In the genomic region with DNA sequence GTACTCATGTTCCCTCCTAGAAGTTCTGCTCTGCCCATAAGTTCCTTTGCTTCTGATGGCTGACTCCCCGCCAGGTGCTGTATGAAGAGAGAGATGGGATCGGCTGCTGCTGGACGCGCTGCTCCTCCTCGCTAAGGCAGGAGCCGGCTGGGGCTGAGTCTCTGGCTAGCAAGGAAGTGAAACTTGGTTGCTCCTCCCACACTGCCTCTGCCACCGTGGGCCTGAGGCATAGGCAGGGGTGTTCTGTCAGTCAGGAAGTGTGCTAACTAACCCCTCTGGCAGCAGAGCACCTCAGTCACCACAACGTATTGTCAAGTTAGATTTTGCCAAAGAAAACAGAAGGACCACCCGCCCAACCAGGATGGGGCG, we compare ENCODE assay signal across 8 mouse cellular contexts. TPM values are rescaled to one million over a fixed set of nuclear protein-coding genes. Genes with fewer than 3 reads are reported as not detected.
A peak's percentile ranks its signal among the peaks of the same experiment; 100 is the strongest.
DNase-seq lines count a peak whose midpoint lies in the region; ATAC-seq lines count a peak whose summit lies in the region.

Gene Dapp1 (minus strand): TSS at position 164 of the 369 bp plus-strand sequence.

- 5% methylated on average over 10 of the region's 10 CpGs for WGBS in embryonic facial prominence, embryonic 13.5 days
- WGBS in liver, embryonic 11.5 days, result 4% methylated on average over 10 of the region's 10 CpGs

- peak within 1 kb of the TSS; percentile 48 for H3K4me3 ChIP-seq in embryonic facial prominence, embryonic 13.5 days
- H3K4me3 ChIP-seq in liver, embryonic 11.5 days (ENCODE audit: low read depth, low read length), result peak within 1 kb of the TSS; percentile 67

- DNase-seq in adipocyte (ENCODE audit: low spot score) (peak; percentile 30), MN1 (ENCODE audit: low spot score) (no peak)
- peak; percentile 61 to 74 for DNase-seq in heart, adult 9 months (ENCODE audit: low spot score in 2 of 2)
- DNase-seq in kidney, adult 8-10 months, result peak; percentile 14 to 38
- DNase-seq in liver, embryonic 11.5 days (ENCODE audit: low spot score), result peak; percentile 75
- DNase-seq in monocyte, adult 2 months (ENCODE audit: low read depth in 1 of 2, low spot score in 2 of 2), result peak; percentile 74 to 80
- DNase-seq in spleen, postnatal 4 days (ENCODE audit: low spot score in 2 of 2), result peak; percentile 81 to 89

- peak within 1 kb of the TSS; percentile 55 for H3K27ac ChIP-seq in embryonic facial prominence, embryonic 13.5 days
- H3K27ac ChIP-seq in liver, embryonic 11.5 days (ENCODE audit: low read depth, low read length), result peak within 1 kb of the TSS; percentile 70

- peak within 1 kb of the TSS; percentile 76 for H3K9ac ChIP-seq in embryonic facial prominence, embryonic 13.5 days
- peak within 1 kb of the TSS; percentile 79 for H3K9ac ChIP-seq in liver, embryonic 11.5 days (ENCODE audit: low read depth, low read length)

- no peaks in the 10 kb centered on the region for H3K36me3 ChIP-seq in embryonic facial prominence, embryonic 13.5 days
- H3K36me3 ChIP-seq in liver, embryonic 11.5 days (ENCODE audit: control insufficient read depth, insufficient read depth, low read length), result no peaks in the 10 kb centered on the region

- peaks cover 23% of the 10 kb centered on the region for H3K4me1 ChIP-seq in embryonic facial prominence, embryonic 13.5 days
- peaks cover 27% of the 10 kb centered on the region for H3K4me1 ChIP-seq in liver, embryonic 11.5 days (replicated peaks; ENCODE audit: control insufficient read depth, insufficient read depth, low read length)

- ATAC-seq in embryonic facial prominence, embryonic 13.5 days (ENCODE audit: insufficient number of reproducible peaks, insufficient read depth, low FRiP score, low TSS enrichment, low read depth), result peak; percentile 81; the same call in 1 of the 2 replicates
- ATAC-seq in liver, embryonic 11.5 days (replicated peaks; ENCODE audit: low FRiP score), result peak; percentile 85

- no peaks in the 10 kb centered on the region for H3K9me3 ChIP-seq in embryonic facial prominence, embryonic 13.5 days
- H3K9me3 ChIP-seq in liver, embryonic 11.5 days (ENCODE audit: control insufficient read depth, low read length), result no peaks in the 10 kb centered on the region

- H3K4me2 ChIP-seq in embryonic facial prominence, embryonic 13.5 days, result peak within 1 kb of the TSS; percentile 73
- peak within 1 kb of the TSS; percentile 77 for H3K4me2 ChIP-seq in liver, embryonic 11.5 days

- no peaks in the 10 kb centered on the region for H3K27me3 ChIP-seq in embryonic facial prominence, embryonic 13.5 days
- H3K27me3 ChIP-seq in liver, embryonic 11.5 days (replicated peaks; ENCODE audit: control insufficient read depth, insufficient read depth, low read length), result no peaks in the 10 kb centered on the region

RNA-seq across cellular contexts. Expression of gene Dapp1, which starts in this region (rescaled TPM):
- 5.9 and 6.8 TPM in 2 replicates for polyA plus RNA-seq in embryonic facial prominence, embryonic 13.5 days (2015; fragmentation: Nextera tagmentation; extraction: Ambion mirVana)
- polyA plus RNA-seq in liver, embryonic 11.5 days (2014; fragmentation: Nextera tagmentation; extraction: Ambion mirVana), result 35.5 and 36.2 TPM in 2 replicates
